Mouse (Mus musculus): Measurements from ENCODE around the gene Ltbp4.

Ltbp4 gene

DNA sequence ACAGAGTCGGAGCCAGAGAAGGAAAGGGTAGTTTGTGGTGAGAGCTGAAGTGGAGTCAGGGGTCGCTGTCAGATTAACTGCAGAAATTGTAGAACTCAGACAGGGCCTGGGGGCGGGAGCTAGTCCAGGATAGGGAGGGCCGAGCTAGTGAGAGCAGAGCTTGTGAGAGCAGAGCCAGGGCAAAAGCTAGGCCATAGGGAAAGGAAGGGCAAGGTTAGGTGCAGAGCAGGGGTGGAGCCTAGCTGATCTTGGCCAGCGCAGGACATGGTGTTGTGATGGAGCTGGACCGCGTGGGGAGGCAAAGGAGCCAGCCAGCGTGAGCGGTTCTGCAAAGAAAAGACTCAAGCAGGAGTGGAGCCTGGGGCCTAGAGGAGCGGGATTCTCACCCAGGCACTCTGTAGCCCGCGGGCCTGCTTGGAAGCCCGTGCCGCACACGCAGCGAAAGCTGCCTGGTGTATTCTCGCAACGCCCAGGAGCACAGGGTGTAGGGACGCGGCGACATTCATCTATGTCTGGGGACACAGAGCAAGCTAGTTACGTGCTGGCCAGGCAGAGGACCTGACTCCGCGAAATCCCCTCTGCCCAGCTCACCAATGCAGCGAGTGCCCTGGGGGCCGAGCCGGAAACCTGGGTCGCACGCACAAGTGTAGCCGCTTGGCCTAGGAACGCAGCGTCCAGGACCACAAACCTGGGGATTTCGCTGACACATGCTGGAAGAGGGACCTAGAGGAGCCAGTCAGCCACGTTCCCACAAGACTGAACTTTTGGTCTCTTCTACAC, 11.2 kb downstream of the Ltbp4 start:
- no peak for DNase-seq (ENCODE audit: low read depth)

- DNase-seq (ENCODE audit: low read depth) = no peak
These were observed 11.8 kb downstream of the Ltbp4 start for GRCm38 (mm10) chr7:27325697-27326096.

DNA sequence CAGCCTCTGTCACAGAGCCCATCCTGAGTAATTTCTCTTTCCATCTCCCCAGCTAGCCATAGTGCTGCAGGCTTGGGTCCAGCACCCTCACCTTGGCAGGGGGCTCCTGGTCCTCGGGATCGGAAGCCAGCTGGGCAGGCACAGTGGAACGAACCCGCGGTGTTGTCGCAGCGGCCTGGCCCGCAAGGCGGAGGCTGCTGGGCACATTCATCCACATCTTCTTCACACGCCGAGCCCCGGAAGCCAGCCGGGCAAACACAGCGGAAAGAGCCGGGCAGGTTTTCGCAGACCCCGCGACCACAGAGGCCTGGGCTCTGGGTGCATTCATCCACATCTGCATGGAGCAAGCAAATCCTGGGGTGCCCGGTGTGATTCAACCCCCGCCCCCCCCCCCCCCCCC, 12.6 kb downstream of the Ltbp4 start:
- no peak for DNase-seq (ENCODE audit: low read depth)

GRCm38 (mm10) chr7:27324161-27324560, 13.3 kb downstream of the Ltbp4 start:
- no peak for DNase-seq (ENCODE audit: low read depth)

- no peak for DNase-seq (ENCODE audit: low read depth)
These were observed 14.5 kb downstream of the Ltbp4 start for GRCm38 (mm10) chr7:27323001-27323400.

GRCm38 (mm10) chr7:27322291-27322690, 15.2 kb downstream of the Ltbp4 start:
- no peak for DNase-seq (ENCODE audit: low read depth)

DNA sequence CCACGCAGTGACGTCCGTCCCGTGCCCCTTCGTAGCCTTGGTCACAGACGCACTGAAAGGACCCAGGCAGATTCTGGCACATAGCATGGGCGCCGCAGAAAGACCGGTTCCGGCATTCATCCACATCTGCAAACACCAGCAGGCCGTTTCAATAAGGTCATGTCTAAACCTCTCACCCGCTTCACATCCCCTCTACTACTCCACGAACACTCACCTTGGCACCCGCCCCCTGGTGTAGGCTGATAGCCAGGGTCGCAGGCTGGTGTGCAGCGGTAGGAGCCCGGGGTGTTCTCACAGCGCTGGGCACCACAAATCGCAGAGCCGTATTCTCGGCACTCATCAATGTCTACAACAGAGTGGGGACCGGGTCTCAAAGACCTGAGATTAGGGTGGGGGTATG, 18.1 kb downstream of the Ltbp4 start:
- DNase-seq (ENCODE audit: low read depth) = no peak

GRCm38 (mm10) chr7:27315958-27316357, 21.5 kb downstream of the Ltbp4 start:
- no peak for DNase-seq (ENCODE audit: low read depth)

DNA sequence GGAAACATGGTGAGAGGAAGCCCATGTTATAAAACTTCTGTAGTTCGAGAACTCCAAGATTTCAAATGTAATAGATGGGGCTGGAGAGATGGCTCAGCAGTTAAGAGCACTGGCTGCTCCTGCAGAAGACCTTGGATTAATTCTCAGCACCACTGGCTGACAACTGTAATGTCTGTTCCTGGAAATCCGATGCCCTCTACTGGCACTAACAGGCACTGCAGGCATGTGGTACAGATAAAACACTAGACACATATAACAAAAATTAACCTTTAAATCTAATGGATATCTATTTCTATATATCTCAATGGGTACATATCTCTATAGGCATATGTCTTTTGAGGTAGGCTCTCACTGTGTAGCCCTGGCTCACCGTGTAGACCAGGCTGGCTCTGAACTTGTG, 23.1 kb downstream of the Ltbp4 start:
- no peak for DNase-seq (ENCODE audit: low read depth)

- no peak for DNase-seq (ENCODE audit: low read depth)
These were observed 25.7 kb downstream of the Ltbp4 start for GRCm38 (mm10) chr7:27311651-27312284.

GRCm38 (mm10) chr7:27310996-27311535, 26.4 kb downstream of the Ltbp4 start:
- no peak for DNase-seq (ENCODE audit: low read depth)

GRCm38 (mm10) chr7:27310306-27310705, 27.2 kb downstream of the Ltbp4 start:
- DNase-seq (ENCODE audit: low read depth) = no peak

GRCm38 (mm10) chr7:27309832-27310231, 27.7 kb downstream of the Ltbp4 start:
- no peak for DNase-seq (ENCODE audit: low read depth)

- no peak for DNase-seq (ENCODE audit: low read depth)
These were observed 28.5 kb downstream of the Ltbp4 start for GRCm38 (mm10) chr7:27308821-27309549.

GRCm38 (mm10) chr7:27307551-27307950, 29.9 kb downstream of the Ltbp4 start:
- DNase-seq (ENCODE audit: low read depth) = no peak

DNA sequence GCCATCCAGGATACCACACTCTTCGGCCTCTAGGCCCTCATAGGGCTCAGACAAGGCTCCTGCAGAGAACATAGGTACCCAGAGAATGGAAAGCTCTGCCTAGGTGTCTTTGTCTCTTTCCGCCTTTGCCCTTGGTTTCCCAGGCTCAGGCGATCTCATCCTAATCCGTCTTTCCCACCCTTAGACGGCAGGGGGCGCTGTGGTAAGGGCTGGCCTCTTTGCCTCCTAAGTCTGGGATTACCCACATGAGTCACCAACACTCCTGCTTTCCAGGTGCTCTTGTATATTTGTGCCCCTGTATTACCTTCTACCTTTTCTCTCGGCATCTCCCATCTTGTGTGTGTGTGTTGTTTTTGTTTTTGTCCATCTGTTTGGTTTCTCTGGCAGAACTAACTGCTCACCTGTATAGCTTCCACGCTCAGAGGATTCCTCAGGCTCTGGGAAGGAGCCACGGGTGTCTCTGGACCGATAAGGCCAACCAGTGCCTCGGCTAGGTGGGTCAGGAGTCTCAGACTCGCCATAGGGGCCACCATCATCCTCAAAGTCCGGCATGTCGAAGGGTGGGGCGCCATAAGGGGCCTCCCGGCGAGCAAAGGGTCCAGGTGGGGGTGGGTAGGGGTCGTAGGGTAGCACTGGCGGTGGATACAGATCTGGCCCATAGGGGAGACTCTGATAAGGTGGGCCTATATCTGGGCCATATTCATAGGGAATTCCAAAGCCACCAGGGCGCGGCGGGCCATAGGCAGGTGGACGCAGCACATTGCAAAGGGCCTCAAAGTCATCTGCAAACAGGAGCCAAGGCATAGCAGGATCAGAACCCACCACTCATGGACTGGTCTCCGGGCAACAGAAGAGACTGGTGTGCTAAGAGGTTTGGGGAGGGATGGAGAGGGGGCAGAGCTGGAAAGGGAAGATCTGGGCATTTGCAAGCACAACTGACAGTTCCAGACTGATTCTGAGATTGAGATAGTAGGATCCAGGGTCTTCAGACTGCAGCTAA, 31.0 kb downstream of the Ltbp4 start:
- no peak for DNase-seq (ENCODE audit: low read depth)

DNA sequence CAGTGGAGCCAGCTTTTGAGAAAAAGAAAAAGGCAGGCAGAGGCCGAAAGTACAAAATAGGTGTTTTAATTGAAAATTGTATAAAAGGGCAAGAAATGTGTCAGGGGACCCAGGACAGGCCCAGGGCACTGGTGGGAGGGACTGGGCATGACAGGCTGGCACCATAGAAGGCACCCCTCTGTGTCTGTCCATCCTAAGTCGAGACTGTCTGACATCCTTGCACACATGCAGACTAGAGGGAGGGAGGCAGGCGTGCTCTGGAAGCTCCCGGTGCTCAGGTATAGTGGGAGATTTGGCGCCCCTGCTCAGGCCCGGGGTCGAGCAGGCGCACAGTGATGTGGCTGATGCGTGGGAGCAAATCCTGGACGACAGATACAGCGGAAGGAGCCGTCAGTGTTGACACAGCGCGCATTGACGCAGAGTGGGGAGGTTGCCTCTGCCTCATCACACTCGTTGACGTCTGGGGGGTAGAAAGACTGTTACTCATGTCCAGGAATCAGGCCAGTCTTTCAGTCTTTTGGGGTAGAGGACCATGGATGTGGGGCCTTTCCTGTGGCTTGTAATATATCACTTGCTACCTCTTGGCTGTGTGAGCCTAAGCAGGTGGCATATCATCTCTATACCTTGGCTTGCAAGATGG, 32.3 kb downstream of the Ltbp4 start:
- no peak for DNase-seq (ENCODE audit: low read depth)

DNA sequence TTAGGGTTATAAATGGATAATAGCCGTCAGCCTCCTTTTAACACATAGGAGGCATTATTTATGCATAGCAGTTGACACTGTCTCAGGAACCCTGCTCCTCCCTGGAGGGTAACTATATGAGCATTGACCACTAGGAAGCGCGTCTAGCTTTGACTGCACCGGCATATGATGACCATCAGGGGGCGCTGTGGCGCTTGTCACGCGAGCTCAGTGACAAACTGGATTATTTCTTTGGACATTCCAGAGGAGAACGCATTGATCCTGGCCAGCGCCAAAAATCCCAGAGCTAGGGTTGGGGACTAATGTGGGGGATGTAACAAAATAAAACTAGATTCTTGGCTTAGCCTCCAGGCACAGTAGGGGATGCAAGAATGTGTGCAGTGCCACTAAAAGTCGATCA, 35.3 kb downstream of the Ltbp4 start:
- peak; percentile 61 for DNase-seq (ENCODE audit: low read depth)

GRCm38 (mm10) chr7:27300801-27301200, 36.7 kb downstream of the Ltbp4 start:
- no peak for DNase-seq (ENCODE audit: low read depth)

GRCm38 (mm10) chr7:27300351-27300750, 37.1 kb downstream of the Ltbp4 start:
- no peak for DNase-seq (ENCODE audit: low read depth)

DNA sequence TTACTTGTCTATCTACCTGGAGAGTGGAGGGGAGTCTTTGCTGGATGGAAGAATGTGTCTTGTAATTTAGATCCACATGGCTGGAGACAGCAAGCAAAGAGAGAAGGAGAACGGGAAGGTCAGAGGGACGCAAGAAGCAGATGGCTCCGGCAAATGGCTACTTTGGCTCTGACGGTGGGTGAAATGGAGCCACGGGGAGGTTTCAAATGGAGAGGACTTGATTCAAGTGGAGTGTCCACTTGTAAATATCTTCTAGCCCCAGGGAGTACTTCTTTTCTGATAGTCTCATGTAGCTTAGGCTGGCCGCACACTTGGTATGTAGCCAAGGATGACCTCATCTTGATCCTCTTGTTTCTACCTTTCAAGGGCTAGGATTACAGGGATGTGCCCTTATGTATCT, 38.7 kb downstream of the Ltbp4 start:
- no peak for DNase-seq (ENCODE audit: low read depth)

All from c-Kit-positive CD71-negative TER-119-negative erythroid progenitor cells, embryonic 14.5 days (primary cell).